In genomic region chr2:181671326-181671725, GRCm38 (mm10) we compare ENCODE assay signal across 8 mouse cellular contexts. TPM values are rescaled to one million over a fixed set of nuclear protein-coding genes. Genes with fewer than 3 reads are reported as not detected.
DNase-seq lines count a peak whose midpoint lies in the region; ATAC-seq and TF ChIP-seq lines count a peak whose summit lies in the region.

Gene Sox18, minus strand, starts transcription at chr2:181671640.

- WGBS in liver, embryonic 14.5 days (ENCODE audit: insufficient replicate concordance) = under 1% methylated on average over 43 of the region's 43 CpGs
- WGBS in neural tube, embryonic 15.5 days = under 1% methylated on average over 43 of the region's 43 CpGs

- H3K4me2 ChIP-seq in liver, embryonic 14.5 days (ENCODE audit: low read depth) = peak within 1 kb of the TSS; percentile 24
- peak within 1 kb of the TSS; percentile 64 for H3K4me2 ChIP-seq in neural tube, embryonic 15.5 days

- H3K9ac ChIP-seq in liver, embryonic 14.5 days (replicated peaks) = no peak within 1 kb of the TSS
- H3K9ac ChIP-seq in neural tube, embryonic 15.5 days (replicated peaks) = peak within 1 kb of the TSS; percentile 32; the same call in 1 of the 2 replicates

- no peaks in the 10 kb centered on the region for H3K36me3 ChIP-seq in liver, embryonic 14.5 days (replicated peaks; ENCODE audit: control insufficient read depth, insufficient read depth, low read depth)
- H3K36me3 ChIP-seq in neural tube, embryonic 15.5 days = no peaks in the 10 kb centered on the region

- no peaks in the 10 kb centered on the region for H3K9me3 ChIP-seq in liver, embryonic 14.5 days (ENCODE audit: control insufficient read depth, low read length)
- no peaks in the 10 kb centered on the region for H3K9me3 ChIP-seq in neural tube, embryonic 15.5 days (replicated peaks)

- no peak for ATAC-seq in liver, embryonic 14.5 days (ENCODE audit: insufficient read depth)
- ATAC-seq in neural tube, embryonic 15.5 days (ENCODE audit: low FRiP score) = no peak

- H3K4me3 ChIP-seq in liver, embryonic 14.5 days (ENCODE audit: insufficient read depth in 1 of 2, low read depth in 2 of 2, low read length in 2 of 2) = peak within 1 kb of the TSS; percentile 15 to 37
- H3K4me3 ChIP-seq in neural tube, embryonic 15.5 days (replicated peaks) = peak within 1 kb of the TSS; percentile 38

- TF ChIP-seq CTCF in liver, embryonic 14.5 days (IDR thresholded peaks at IDR 0.05; ENCODE audit: low read depth) = no peak

- TF ChIP-seq EP300 in liver, embryonic 14.5 days (IDR thresholded peaks at IDR 0.05; ENCODE audit: low read depth) = no peak

- no peak within 1 kb of the TSS for H3K27ac ChIP-seq in liver, embryonic 14.5 days
- no peak within 1 kb of the TSS for H3K27ac ChIP-seq in neural tube, embryonic 15.5 days (replicated peaks)

- peaks cover 45% of the 10 kb centered on the region for H3K27me3 ChIP-seq in liver, embryonic 14.5 days (ENCODE audit: control insufficient read depth, insufficient read depth, low read length)
- peaks cover 67% of the 10 kb centered on the region for H3K27me3 ChIP-seq in neural tube, embryonic 15.5 days (replicated peaks)

- DNase-seq in frontal cortex, adult 2 months (ENCODE audit: extremely low spot score in 1 of 2, low spot score in 1 of 2) = no peak
- DNase-seq in frontal cortex, postnatal 36 days (ENCODE audit: low spot score in 2 of 2) = no peak
- DNase-seq in embryo, embryonic 9.5 days (ENCODE audit: extremely low spot score) = peak; percentile 40
- peak; percentile 72 to 85 for DNase-seq in heart, adult 9 months (ENCODE audit: low spot score in 2 of 2)
- peak; percentile 60 to 63 for DNase-seq in kidney, adult 8-10 months
- DNase-seq in liver, embryonic 14.5 days (ENCODE audit: low read depth in 3 of 3, low spot score in 3 of 3) = no peak
- DNase-seq in frontal cortex, postnatal 25 days (ENCODE audit: low spot score in 2 of 2) = no peak

- H3K4me1 ChIP-seq in liver, embryonic 14.5 days (replicated peaks; ENCODE audit: control insufficient read depth in 2 of 2, insufficient read depth in 2 of 2, low read length in 1 of 2) = peaks cover 0 to 4% of the 10 kb centered on the region in 2 experiments; a peak in 3 of 4 replicates
- H3K4me1 ChIP-seq in neural tube, embryonic 15.5 days = peaks cover 31% of the 10 kb centered on the region

RNA-seq across cellular contexts. Expression of gene Sox18, which starts in this region (rescaled TPM):
- polyA plus RNA-seq in frontal cortex, adult 2 months (2012; rRNA removed) = 20.4 and 22.5 TPM in 2 replicates
- 5.5 TPM in 2 replicates for polyA plus RNA-seq in liver, embryonic 14.5 days (2012; rRNA removed)
- polyA plus RNA-seq in liver, embryonic 14.5 days (2014; fragmentation: Nextera tagmentation; extraction: Ambion mirVana) = 4.1 and 5.0 TPM in 2 replicates
- 21.0 and 21.6 TPM in 2 replicates for polyA plus RNA-seq in neural tube, embryonic 15.5 days (2015; fragmentation: Nextera tagmentation; extraction: Ambion mirVana)

Comparison
In these comparisons a context has a peak if more than half of its experiments do, and no peak if none do; other contexts are left out.
1. DNase-seq: peak in embryo, embryonic 9.5 days (single experiment), heart, adult 9 months (2 of 2) and kidney, adult 8-10 months (2 of 2); none in frontal cortex, adult 2 months (0 of 2), frontal cortex, postnatal 36 days (0 of 2), liver, embryonic 14.5 days (0 of 3) and frontal cortex, postnatal 25 days (0 of 2).